Mouse (Mus musculus): ENCODE measurements around the gene Col18a1.

- TF ChIP-seq CTCF (IDR thresholded peaks at IDR 0.05; ENCODE audit: borderline replicate concordance, insufficient read depth, low read length) = no peak
- no peak for TF ChIP-seq POLR2A (IDR thresholded peaks at IDR 0.05; ENCODE audit: low read depth, low read length)
Measured at GRCm38 (mm10) chr10:77159573-77159972, 6.8 kb downstream of the Col18a1 start.

All from embryonic fibroblast, embryonic 13.5 days (primary cell).